Mouse (Mus musculus) myocyte (in vitro differentiated cells): ENCODE data around the gene Eif2ak1. TPM values are rescaled to one million over a fixed set of nuclear protein-coding genes. Genes with fewer than 3 reads are reported as not detected.
"Not testable (repeated sequence)": the region's sequence is repeated elsewhere in the genome, so short reads cannot be mapped to it uniquely, and the experiment has no call there.

Experiments
- H3K27me3 ChIP-seq: one replicate; pipeline ENCODE4 v1.6.1; 2011; ENCODE audit not compliant: control insufficient read depth, insufficient read depth, insufficient read length
- H3K36me3 ChIP-seq: one replicate; pipeline ENCODE4 v1.6.1; 2011; ENCODE audit not compliant: control insufficient read depth, insufficient read depth
- H3K4me2 ChIP-seq: one replicate; pipeline ENCODE4 v1.6.1; 2011; ENCODE audit warnings: low read depth, control low read depth
- H3K4me3 ChIP-seq: one replicate; pipeline ENCODE4 v1.5.1; 2011; ENCODE audit warnings: mild to moderate bottlenecking, control low read depth, moderate library complexity
- H3K79me2 ChIP-seq: one replicate; pipeline ENCODE4 v1.6.1; 2011; ENCODE audit not compliant: control insufficient read depth, insufficient read depth
- H3ac ChIP-seq: one replicate; pipeline ENCODE4 v1.6.1; 2011; ENCODE audit not compliant: control insufficient read depth, insufficient read length
- CEBPB ChIP-seq: IDR thresholded peaks from 2 replicates; pipeline ENCODE4 v1.6.1; 2011; ENCODE audit warnings: mild to moderate bottlenecking, moderate library complexity; ENCODE audit not compliant: poor library complexity, insufficient read depth, severe bottlenecking
- E2F4 ChIP-seq: IDR thresholded peaks from one replicate; pipeline ENCODE4 v1.6.1; 2011; ENCODE audit warnings: mild to moderate bottlenecking, control low read depth, moderate library complexity; ENCODE audit not compliant: insufficient read depth
- MAX ChIP-seq: IDR thresholded peaks from one replicate; pipeline ENCODE4 v1.6.1; 2011; ENCODE audit warnings: low read depth, mild to moderate bottlenecking, control low read depth
- MYOD1 ChIP-seq, 3 experiments: IDR thresholded peaks; one replicate each; pipeline ENCODE4 v1.6.1; 2011; ENCODE audit warnings: control low read depth in 2 of 3, low read depth in 2 of 3, mild to moderate bottlenecking in 2 of 3, moderate library complexity in 1 of 3; ENCODE audit not compliant: insufficient read length in 2 of 3, control insufficient read depth in 1 of 3
- MYOG ChIP-seq, 3 experiments: IDR thresholded peaks; one replicate each; pipeline ENCODE4 v1.6.1; 2011; ENCODE audit warnings: control low read depth in 2 of 3, low read depth in 2 of 3, mild to moderate bottlenecking in 2 of 3; ENCODE audit not compliant: insufficient read length in 2 of 3, control insufficient read depth in 1 of 3, insufficient read depth in 1 of 3
- POLR2A ChIP-seq: IDR thresholded peaks from one replicate; pipeline ENCODE4 v1.6.1; 2011; ENCODE audit warnings: low read depth, mild to moderate bottlenecking, control low read depth, moderate library complexity; ENCODE audit not compliant: insufficient read length
- POLR2AphosphoS2 ChIP-seq: IDR thresholded peaks from one replicate; pipeline ENCODE4 v1.6.1; 2011; ENCODE audit warnings: low read depth, control low read depth; ENCODE audit not compliant: insufficient read length
- REST ChIP-seq: IDR thresholded peaks from one replicate; pipeline ENCODE4 v1.6.1; 2011; ENCODE audit warnings: mild to moderate bottlenecking, control low read depth, moderate library complexity; ENCODE audit not compliant: insufficient read depth, insufficient read length
- SRF ChIP-seq: IDR thresholded peaks from one replicate; pipeline ENCODE4 v1.6.1; 2011; ENCODE audit warnings: low read depth; ENCODE audit not compliant: control insufficient read depth, insufficient read length
- TCF12 ChIP-seq: IDR thresholded peaks from one replicate; pipeline ENCODE4 v1.6.1; 2011; ENCODE audit warnings: mild to moderate bottlenecking, control low read depth; ENCODE audit not compliant: poor library complexity, insufficient read depth, severe bottlenecking
- TCF3 ChIP-seq: IDR thresholded peaks from one replicate; pipeline ENCODE4 v1.6.1; 2011; ENCODE audit warnings: low read depth, control low read depth; ENCODE audit not compliant: insufficient read length
- USF1 ChIP-seq: IDR thresholded peaks from one replicate; pipeline ENCODE4 v1.6.1; 2011; ENCODE audit warnings: low read depth, mild to moderate bottlenecking, control low read depth, moderate library complexity
- polyA plus RNA-seq: library from polyadenylated mRNA; unstranded; fragments of >200 nt; fragmentation: generic; extraction: Trizol; gene quantifications from one replicate; pipeline ENCODE4 v1.2.1, GENCODE M21; 2012; ENCODE audit warnings: missing spikeins

Eif2ak1 gene
- 17.0 TPM for polyA plus RNA-seq

GRCm38 (mm10) chr5:143817116-143817930, at the start of gene Eif2ak1:
Gene Eif2ak1 (plus strand): TSS chr5:143817788.
- Histone ChIP-seq H3K36me3 (no peaks in the 10 kb centered on the region), H3K4me3 (peak within 1 kb of the TSS; percentile 54), H3ac (peak within 1 kb of the TSS; percentile 60), H3K4me2 (peak within 1 kb of the TSS; percentile 95), H3K27me3 (no peaks in the 10 kb centered on the region), H3K79me2 (peaks cover 26% of the 10 kb centered on the region)
- TF ChIP-seq CEBPB (no peak), POLR2A (peak; percentile 96), TCF3 (no peak), MYOG (IDR thresholded peaks at IDR 0.05; ENCODE audit: control insufficient read depth in 1 of 3, insufficient read depth in 1 of 3, insufficient read length in 2 of 3, low read depth in 2 of 3) (no peak), REST (no peak), USF1 (no peak), MAX (no peak), SRF (peak; percentile 8), TCF12 (no peak), MYOD1 (IDR thresholded peaks at IDR 0.05; ENCODE audit: control insufficient read depth in 1 of 3, insufficient read length in 2 of 3, low read depth in 2 of 3) (no peak), E2F4 (no peak), POLR2AphosphoS2 (peak; percentile 73)

- H3K4me2 ChIP-seq = no peak overlapping the region
- no peaks in the 10 kb centered on the region for H3K36me3 ChIP-seq
- H3K27me3 ChIP-seq = peaks cover 25% of the 10 kb centered on the region
- no peak overlapping the region for H3ac ChIP-seq
- no peak for TF ChIP-seq E2F4
- TF ChIP-seq MAX = no peak
- TF ChIP-seq TCF3 = no peak
- TF ChIP-seq REST = no peak
- TF ChIP-seq SRF = no peak
- TF ChIP-seq USF1 = no peak
- TF ChIP-seq MYOD1 (IDR thresholded peaks at IDR 0.05; ENCODE audit: control insufficient read depth in 1 of 3, insufficient read length in 2 of 3, low read depth in 2 of 3) = no peak
- no peak for TF ChIP-seq TCF12
- TF ChIP-seq MYOG (IDR thresholded peaks at IDR 0.05; ENCODE audit: control insufficient read depth in 1 of 3, insufficient read depth in 1 of 3, insufficient read length in 2 of 3, low read depth in 2 of 3) = no peak
- TF ChIP-seq CEBPB = no peak
- TF ChIP-seq POLR2A = no peak
- TF ChIP-seq POLR2AphosphoS2 = no peak
- no peaks in the 10 kb centered on the region for H3K79me2 ChIP-seq
- no peak overlapping the region for H3K4me3 ChIP-seq
Observed at GRCm38 (mm10) chr5:143781951-143782350, 35.6 kb upstream of the Eif2ak1 start.

- H3K4me3 ChIP-seq = no peak overlapping the region
- peaks cover 25% of the 10 kb centered on the region for H3K27me3 ChIP-seq
- H3ac ChIP-seq = no peak overlapping the region
- H3K36me3 ChIP-seq = no peaks in the 10 kb centered on the region
- H3K4me2 ChIP-seq = no peak overlapping the region
- TF ChIP-seq TCF12 = no peak
- no peak for TF ChIP-seq SRF
- TF ChIP-seq CEBPB = no peak
- no peak for TF ChIP-seq REST
- H3K79me2 ChIP-seq = no peaks in the 10 kb centered on the region
Observed at GRCm38 (mm10) chr5:143785391-143785790, 32.2 kb upstream of the Eif2ak1 start.

- H3K4me3 ChIP-seq, H3K4me2 ChIP-seq, H3ac ChIP-seq, H3K36me3 ChIP-seq, H3K79me2 ChIP-seq: not testable (repeated sequence)
- peaks cover 11% of the 10 kb centered on the region for H3K27me3 ChIP-seq
Observed at GRCm38 (mm10) chr5:143801216-143801615, 16.4 kb upstream of the Eif2ak1 start.

- Histone ChIP-seq H3ac (no peak overlapping the region), H3K79me2 (no peaks in the 10 kb centered on the region), H3K4me2 (no peak overlapping the region), H3K36me3 (no peaks in the 10 kb centered on the region), H3K4me3 (no peak overlapping the region), H3K27me3 (peaks cover 12% of the 10 kb centered on the region)
- no peak for TF ChIP-seq USF1
- no peak for TF ChIP-seq TCF3
- no peak for TF ChIP-seq CEBPB
- TF ChIP-seq MAX = no peak
- TF ChIP-seq MYOD1 (IDR thresholded peaks at IDR 0.05; ENCODE audit: control insufficient read depth in 1 of 3, insufficient read length in 2 of 3, low read depth in 2 of 3) = no peak
- TF ChIP-seq E2F4 = no peak
- TF ChIP-seq POLR2A = no peak
- no peak for TF ChIP-seq REST
- TF ChIP-seq POLR2AphosphoS2 = no peak
- TF ChIP-seq SRF = no peak
- no peak for TF ChIP-seq TCF12
- TF ChIP-seq MYOG (IDR thresholded peaks at IDR 0.05; ENCODE audit: control insufficient read depth in 1 of 3, insufficient read depth in 1 of 3, insufficient read length in 2 of 3, low read depth in 2 of 3) = no peak
Observed at GRCm38 (mm10) chr5:143804056-143804765, 13.4 kb upstream of the Eif2ak1 start.
